Mouse (Mus musculus) heart, adult 2 months (tissue): ENCODE measurements around the gene Slc35e2.

Source experiments
- CTCF ChIP-seq: fragments of 200-600 bp; IDR thresholded peaks from 2 replicates; pipeline ENCODE4 v1.8.1; 2022; ENCODE audit warnings: antibody characterized with exemption, mild to moderate bottlenecking, moderate library complexity
- EP300 ChIP-seq: fragments of 200-500 bp; IDR thresholded peaks from 2 replicates; pipeline ENCODE4 v1.6.1; 2011; ENCODE audit warnings: low read depth, low read length, control low read depth; ENCODE audit not compliant: insufficient read depth
- POLR2A ChIP-seq: fragments of 200-500 bp; IDR thresholded peaks from 2 replicates; pipeline ENCODE4 v1.6.1; 2011; ENCODE audit warnings: mild to moderate bottlenecking, low read depth, low read length, control low read depth; ENCODE audit not compliant: insufficient read depth

DNA sequence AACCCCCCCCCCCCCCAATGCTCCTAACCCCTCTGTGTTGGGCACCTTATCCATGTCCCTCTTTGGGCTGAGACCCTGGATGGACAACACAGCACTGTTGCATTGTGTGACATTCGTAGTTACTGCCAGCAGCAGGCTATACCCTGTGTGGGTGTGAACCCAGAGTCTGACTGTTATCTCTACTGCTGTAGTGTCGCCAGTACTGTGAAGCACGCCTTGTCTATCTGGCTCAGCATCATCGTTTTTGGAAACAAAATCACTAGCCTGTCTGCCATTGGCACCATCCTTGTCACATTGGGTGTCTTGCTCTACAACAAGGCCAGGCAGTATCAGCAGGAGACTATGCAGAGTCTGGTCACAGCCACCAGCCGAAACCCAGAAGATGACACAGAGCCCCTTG, 17.1 kb downstream of the Slc35e2 start:
- no peak for TF ChIP-seq EP300
- no peak for TF ChIP-seq CTCF
- TF ChIP-seq POLR2A, result no peak
